Mouse (Mus musculus): ENCODE measurements around the gene Rapgef5.
A peak's percentile ranks its signal among the peaks of the same experiment; 100 is the strongest.

Gene Rapgef5

DNA sequence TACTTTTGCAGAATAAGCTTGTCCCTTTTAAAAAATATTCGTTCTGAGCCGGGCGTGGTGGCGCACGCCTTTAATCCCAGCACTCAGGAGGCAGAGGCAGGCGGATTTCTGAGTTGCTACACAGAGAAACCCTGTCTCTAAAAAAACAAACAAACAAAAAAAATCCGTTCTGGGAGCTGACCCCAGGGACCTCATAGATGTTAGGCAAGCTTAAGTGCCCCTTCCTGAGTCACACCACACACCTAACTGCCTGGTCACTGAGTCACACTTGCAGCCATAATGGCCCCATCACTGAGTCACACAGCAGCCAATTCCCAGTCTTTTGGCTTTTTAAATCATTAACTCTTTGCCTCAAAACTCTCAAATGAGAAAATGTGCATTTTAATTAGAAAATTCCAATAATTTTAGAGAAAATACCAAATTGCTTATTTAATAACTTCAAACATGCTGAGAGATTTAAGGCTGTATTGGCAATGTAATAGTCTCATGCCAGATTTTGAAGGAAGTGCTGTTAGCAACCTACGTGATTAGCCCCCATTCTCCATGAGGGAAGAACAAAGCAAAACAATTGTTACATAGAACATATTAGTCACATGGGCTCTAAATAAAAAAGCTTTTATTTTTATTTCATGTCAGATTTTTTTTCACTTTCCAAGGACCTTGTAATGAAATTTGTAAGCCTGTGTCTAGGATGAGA lies 211.3 kb downstream of the Rapgef5 start:
- no peak for DNase-seq

DNA sequence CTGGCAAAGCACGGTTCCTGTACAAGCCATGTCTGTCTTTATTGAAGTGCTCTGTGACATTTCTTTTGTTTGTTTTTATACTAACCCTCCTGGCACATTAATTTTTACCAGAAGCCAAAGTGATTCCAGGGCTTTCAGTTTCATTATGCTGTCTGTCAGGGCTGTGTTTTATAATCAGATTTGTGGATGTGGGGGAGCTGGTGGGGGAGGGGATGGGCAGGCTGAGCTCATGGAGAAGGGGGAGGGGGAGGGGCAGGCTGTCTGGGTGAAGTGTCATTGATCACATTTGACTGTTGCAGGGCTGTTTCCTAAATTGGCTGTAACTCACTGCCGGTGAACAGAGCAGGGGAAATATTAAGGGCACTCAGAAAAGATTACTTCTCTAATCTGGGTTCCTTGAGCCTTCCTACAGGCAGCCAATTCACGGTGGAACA lies 211.9 kb downstream of the Rapgef5 start:
- DNase-seq = no peak

DNA sequence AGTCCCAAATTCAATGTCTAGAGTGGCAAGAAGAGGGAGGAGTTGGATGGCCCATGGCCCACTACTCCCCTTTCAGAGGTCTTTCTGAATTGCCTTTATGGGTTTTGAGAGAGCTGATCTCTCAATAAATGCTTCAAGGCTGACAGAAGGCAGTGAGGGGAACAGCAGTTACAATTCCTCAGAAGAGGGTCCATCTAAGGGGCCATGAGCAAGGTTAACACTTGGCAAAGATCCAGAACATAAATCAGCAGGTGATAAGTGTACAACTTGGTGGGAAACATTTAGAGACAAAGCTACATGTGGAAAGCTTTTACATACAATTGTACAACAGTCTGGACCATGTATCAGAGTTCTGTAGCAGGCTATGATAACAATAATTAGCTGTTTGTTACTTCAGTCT lies 217.3 kb downstream of the Rapgef5 start:
- DNase-seq = no peak

DNA sequence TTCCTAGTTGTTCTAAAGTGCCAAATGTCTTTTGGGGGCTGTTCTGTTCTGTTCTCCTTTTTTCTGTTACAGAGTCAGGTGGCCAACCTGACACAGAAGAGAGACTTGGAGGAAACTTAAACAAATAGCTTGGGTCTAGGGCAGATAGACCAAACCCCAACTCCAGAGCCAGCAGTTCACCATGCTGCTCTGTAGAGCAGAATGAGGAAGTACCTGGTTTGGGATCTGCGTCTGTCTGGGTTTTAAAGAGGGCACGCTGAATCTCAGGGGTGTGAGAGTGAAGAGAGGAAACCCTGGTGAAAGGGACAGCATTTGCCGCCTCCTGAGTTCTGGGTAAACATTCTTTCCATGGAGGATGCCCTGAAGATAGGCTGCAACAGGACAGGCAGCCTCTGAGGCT lies 219.9 kb downstream of the Rapgef5 start:
- DNase-seq = no peak

DNA sequence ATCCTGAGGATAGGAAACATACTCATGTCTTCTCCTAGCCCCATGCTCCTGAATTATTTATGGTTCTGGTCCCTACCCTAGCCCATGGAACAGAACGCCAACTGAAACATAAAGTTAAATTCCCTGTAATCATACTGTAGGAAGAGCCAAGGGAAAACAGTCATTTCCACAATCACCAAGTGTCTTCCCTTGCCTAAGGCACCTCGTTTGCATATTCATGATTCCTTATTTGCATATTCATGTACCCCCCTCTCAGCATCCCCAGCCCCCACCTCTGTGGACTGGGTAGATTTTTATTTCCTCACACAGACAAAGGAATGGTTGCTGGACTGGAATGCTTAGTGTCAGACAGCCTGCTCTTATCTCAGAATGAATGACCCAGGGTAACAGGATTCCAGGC lies 220.6 kb downstream of the Rapgef5 start:
- DNase-seq = no peak

DNA sequence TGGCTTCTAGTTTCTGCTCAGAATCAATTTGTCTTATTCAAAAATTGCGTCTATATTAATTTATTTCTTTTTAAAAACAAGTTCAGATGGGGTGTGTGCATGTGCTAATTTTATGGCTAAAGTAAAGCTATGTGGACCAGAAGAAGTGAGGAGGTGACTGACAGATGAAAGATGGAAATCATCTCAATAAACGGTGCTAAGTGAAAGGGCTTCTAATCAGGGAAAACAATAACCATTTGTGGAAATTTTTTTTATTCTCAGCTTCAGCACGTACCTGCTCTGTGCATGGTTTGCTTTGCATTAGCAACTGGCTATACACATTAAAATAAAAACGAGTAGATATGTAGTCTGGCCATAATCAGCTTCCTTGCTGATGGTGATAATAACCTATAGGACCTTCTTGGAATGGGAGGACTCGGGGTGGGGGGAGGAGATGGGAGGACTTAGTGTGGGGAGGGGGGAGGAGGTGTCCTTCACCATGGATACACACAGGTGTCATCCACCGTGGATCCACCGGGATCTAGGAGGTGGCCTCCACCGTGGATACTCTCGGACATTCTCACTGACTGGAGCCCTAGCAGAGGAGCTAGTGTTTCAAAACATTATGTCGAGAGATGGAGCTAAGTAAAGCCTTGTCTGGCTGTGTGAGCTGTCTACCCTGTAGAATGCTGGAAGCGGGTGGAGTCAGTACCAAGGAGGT lies 221.2 kb downstream of the Rapgef5 start:
- DNase-seq = no peak

DNA sequence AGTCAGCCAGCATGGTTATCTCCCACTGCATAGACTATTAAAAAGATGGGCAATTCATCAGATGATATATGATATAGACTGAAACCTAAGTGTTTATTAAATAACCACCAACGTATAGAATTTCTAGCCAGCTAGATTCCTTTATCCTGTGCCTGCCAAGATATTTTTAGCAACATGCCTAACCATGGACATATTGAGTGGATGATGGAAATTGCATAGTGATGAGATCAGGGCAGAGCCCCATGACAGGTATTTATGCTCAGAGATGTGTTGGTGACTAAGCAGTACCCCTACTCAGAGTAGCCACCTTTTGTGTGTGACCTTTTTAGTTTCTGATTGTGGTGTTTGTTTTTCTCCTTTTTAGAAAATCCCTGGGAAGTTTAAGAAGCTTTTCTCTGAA lies 226.2 kb downstream of the Rapgef5 start:
- DNase-seq = no peak

DNA sequence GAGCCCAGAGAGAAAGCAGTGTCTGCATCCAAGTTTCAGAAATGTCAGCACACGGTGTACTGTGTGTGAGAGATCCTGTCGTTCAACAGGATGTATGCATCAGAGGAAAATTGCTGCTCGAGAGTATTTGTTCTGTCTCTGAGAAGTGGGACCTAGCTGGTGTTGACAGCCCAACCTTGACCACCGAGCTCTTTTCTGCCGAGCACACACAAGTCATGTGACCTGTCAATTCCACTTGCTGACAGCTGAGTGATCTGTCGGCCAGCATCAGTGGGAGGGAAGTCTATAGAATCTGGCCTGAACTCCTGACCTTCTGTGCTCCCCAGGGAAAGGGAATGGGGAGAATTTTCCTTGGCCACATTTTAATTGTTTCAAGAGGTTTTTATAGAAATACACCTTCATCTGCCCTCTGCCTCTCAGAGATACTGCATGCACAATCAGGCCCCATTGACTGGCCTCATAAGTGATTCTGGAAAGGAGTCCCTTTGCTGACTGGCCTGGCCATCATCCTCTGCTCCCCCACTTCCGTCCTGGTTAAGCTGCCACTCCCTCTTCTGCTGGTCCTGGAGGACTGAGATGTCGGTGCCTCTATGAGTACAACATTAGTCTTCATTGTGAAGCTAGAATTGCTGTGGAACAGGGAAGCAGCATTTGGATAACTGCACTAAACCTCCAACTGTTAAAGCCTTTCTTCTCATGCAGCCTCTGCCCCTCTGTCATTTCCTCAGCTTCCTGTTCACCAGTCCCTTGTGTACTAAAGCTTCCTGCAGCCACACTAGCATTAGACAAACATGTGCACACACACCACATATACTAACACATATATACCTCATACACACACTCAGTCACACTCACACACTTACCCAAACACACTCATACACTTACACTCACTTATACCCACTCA lies 228.6 kb downstream of the Rapgef5 start:
- no peak for DNase-seq

DNA sequence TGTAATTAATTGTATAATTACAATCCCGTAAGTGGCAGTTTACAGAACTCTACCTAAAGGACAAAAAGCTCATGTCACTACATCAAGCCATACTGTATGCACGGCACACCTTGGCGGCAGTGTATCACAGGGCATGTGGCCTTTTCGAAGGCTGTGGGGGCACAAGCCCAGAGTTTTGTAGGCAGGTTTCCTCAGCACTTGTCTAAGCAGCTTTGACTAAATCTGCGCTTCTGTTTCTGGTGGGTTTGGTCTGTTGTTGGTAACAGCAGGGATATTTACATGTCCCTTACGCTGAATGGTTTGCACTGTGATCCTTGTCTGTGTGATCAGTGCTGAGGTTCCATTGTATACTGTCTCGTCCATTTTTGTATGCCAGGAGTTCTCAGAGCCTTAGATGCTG lies 230.3 kb downstream of the Rapgef5 start:
- DNase-seq = no peak

DNA sequence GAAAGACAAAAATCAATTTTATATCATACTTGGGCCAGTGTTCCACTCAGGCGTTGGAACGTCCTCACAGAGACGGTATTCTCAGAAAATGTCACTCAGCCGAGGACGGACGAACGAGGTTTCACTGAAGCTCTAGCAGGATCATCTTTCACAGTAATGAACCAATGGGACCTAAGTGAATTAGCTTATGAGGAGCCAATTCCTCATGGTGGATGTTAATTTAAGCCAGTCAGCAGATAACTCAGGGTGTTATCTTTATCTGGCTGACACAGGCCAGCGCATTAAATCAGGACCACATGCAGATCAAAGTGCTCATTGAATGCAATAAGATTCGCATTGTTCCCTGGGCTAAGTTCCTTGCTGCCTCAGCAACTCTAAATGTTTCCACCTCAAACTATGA lies 234.8 kb downstream of the Rapgef5 start:
- DNase-seq = no peak

DNA sequence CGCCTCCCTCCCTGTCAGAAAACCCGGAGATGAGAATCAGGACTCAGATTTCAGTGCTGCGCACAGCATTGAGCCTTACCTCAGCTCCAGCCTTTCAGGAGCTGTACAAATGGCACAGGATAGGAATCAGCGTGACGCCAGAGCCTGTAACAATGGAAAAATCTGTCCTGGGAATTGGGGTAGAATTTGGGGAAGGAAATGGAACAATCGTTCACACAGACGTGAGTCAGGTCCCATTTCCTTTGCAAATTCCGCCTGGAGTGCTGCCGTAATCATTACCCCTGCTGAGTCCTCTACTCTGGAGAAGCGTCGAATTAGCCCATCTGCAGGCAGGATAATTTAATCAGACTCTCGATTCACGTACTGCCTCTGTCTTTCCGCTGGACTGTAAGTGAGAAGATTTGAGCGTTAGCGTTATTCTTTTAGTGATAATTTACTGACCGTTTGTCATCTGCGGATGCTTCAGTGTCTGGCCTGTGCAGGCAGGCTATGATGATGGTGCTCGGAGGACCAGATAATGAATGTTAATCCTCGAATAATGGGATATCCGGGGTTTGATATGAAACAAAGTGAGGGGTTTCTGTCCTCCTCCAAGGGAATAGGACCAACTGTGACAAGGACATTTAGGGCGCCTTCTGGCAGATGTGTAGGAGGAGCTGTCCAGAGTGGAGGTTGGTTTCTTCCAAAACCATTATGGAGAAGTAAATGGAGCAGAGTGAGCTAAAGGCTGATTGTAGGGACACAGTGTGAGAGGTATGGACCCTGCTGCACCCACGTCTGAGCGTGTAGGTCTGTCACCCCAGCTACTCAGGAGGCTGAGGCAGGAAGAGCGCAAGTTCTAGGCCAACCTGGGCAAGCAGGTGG lies 235.5 kb downstream of the Rapgef5 start:
- DNase-seq = no peak

DNA sequence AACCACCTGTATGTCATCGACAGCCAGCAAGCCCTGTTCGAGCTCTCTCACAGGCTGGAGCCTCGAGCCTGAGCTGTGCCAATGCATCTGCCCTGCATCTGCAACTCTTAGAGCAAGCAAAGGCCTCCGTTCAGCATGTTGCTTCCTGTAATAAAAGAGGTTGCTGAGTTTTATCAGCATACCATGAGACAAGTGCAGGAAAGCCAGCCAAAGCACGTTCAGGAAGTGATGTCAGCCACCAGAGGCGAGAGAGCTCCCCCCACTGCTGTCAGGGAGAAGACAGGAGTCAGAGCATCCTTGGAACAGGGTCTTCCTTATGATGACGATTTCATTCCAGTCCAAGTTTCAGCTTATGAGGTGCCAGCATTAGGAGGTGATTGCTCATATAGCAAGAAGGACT lies 239.7 kb downstream of the Rapgef5 start:
- DNase-seq = no peak

DNA sequence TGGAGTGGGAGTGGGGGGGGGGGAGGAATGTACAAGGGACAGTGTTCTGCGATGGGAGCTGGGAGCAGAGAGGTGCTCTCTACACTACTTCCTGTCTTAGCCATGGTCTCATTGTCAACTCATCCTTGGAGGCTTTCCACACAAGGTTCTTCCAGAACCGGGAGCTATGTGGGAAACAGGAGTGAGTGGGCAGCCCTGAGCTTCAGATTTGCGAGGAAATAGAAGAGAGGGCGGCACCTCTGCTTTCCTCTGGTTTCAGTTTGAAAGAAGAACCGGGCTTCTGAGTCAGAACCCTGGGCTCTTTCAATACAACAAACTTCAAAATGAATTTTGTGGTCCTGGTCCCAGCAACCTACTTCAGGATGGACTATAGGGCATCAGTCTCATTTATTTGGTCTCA lies 244.1 kb downstream of the Rapgef5 start:
- no peak for DNase-seq

DNA sequence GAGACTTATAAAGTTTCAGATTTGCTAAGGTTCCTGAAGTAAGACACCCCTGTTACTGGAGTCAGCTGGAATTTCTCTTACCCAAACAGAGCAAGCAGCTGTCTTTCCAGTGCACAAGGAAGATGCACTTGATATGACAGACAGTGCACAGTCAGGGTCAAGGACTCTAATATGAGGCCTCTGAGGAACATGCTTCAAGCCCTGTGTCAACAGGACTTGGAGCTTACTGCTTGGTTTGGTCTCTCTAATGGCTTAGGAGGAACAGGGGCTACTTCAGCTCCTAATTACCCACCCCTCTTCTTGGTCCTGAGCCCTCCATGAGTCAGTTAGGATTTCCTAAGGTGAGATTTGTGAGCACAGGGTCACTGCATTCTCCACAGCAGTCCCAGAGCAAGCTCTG lies 244.6 kb downstream of the Rapgef5 start:
- no peak for DNase-seq

DNA sequence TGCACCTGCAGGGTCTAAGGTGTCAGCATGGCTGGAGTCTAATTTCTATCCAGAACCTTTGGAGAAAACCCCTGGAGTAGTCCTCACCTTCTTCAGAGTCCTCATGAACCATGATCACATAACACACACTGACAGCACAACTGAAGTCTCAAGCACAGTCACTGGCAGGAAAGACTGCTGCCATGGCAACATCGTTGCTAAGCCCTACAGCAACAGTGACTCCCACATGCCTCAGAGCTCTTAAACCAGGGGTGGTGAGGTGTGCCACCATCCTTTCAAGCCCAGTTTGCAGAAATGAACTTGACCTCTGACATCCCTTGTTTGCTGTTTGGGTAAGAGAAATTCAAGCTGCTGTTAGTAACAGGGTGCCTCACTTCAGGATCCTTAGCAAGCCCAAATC lies 245.4 kb downstream of the Rapgef5 start:
- DNase-seq = no peak

DNA sequence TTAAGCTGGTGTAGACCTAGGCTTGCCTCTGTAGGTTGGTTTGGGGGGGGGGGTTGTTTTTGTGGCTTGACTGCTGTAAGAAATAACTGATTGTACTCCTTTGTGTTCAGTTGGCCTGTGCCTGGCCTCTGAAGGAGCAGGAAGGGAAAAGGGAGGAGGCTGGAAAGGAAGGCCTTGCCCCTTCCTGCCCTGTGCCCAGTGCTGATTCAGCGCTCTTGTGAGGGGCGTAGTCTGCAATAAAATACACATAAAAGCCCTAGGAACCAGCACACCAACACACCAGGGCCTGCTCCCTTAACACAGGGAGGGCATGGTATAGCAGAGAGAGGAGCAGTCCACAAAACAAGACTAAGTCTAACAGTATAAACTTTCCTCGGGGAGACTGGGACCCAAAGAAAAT lies 247.0 kb downstream of the Rapgef5 start:
- no peak for DNase-seq

DNA sequence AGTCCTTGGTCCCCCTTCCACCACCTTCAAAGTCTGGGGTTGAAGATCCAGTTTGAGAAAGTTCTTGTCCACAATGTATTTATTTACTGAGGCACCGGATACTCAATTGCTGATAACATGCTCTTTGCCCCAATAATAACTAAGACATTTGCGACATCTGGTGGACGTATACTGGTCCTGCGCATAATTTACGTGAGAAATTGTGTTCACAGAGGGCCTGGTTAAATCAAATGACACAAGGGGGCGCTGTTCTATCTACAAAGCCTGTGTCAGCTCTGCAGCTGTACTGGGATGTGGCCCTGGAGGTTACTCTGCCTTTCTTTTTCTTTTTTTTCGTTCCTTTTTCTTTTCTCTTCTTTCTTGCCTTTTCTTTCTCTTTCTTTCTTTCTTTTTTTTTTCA lies 248.6 kb downstream of the Rapgef5 start:
- peak; percentile 30 for DNase-seq

DNA sequence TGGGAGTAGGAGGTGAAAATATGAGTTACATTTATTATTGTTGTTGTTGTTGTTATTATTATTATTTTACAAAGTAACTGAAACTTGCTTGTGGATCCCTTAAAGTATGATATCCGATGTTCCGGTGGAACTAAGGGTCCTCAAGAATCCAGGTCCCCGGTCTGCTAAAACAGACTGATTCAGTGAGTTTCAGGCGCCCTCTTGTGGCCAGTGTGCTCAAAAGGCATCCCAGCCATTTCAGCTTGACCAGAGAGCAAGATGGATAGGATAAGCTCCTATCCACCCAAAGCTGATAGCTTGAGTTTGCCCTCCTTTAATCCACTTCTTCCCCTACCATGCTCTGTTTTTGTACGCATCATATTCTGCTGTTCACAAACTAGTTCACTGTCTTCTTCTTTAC lies 252.8 kb downstream of the Rapgef5 start:
- peak; percentile 23 for DNase-seq

DNA sequence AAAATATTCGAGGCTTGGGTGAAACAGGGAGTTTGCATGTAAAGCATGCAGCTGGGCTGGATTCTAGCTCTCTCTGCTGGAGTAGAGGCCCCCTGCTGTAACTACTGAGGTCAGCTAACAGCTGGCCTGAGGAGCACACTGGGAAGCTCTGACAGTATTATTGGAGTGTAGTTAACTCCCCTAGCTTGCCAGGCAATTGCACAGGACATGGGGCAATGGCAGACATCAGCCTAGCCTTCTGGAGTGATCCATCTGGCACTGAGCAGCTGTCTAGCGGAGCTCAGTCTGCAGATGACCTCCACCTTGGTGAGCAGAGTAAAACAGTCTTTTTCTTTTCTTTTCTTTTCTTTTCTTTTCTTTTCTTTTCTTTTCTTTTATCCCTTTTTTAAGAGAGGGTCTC lies 253.9 kb downstream of the Rapgef5 start:
- no peak for DNase-seq

DNA sequence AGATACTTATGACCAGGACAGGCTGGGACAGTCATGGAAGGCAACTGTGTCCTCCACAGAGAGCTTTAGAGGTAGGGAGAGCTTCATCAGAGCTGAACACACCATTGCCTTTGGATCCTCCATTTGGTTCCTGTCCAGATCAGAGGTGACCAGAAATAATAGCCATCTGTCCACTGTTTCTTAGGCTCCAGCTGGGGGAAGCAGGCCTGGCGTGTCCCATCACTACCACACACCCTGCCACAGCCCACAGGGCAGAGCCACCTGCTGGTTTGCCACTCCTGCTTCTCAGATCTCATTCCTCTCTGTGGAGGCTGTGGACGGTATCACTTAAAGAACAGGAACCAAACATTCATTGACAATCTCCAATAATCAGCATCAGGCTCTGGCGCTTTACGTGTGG lies 254.9 kb downstream of the Rapgef5 start:
- peak; percentile 15 for DNase-seq

DNA sequence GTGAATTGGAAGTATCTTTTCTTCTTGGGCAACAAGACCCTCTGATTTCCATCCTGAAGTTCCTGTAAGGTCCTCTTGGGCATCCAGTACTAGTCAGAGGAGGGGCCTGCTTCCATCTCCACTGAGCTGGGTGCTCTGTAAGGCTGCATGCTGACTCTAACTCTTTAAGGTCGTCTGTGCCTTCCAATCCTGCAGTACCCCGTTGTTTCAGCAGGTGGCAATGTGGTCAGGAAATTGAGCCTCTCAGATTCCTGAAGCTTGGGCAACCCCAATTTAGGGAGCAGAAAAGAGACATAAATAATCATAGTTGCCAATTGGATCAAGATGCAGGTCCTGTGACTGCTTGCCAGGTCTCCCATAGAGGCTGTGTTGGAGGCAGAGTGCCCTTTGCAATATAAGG lies 256.4 kb downstream of the Rapgef5 start:
- no peak for DNase-seq

DNA sequence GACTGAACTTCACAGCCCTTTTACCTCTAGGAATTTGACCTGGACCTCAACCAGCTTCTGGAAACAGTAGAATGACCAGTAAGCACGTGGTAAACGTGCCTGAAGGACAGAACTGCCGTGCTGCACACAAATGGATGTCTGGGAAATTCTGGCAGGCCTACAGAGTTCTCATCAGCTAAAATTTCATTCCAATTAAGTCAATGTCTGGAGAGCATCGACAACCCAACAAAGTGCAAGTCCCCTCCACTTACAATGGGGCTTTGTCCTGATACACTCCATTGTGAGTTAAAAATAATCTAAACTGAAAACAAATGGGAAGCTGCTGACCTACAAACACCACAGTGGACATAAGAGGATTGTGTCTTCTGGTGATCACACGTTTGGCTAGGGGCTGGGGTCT lies 260.6 kb downstream of the Rapgef5 start:
- no peak for DNase-seq

DNA sequence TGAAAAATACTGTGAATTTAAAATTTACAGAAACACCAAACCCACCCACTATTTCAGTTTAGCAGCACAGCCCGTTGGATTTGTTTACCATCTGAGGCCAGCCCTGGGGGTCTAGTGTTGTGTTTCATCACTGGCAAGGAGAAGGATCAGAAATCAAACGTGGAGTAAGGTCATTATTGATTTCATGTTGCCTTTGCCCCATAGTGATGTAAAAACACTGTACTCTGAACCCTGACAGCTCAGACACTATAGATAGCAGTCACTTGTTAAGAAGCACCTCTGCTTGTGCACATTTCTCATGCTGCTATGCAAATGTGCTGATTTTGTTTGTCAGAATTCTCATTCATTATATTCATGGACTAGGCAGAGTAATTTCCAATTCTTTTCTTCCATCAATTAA lies 265.1 kb downstream of the Rapgef5 start:
- DNase-seq = no peak

Data from cerebellum, adult 11-12 months (tissue).